Mouse (Mus musculus): ENCODE measurements around the gene Grin2a. TPM values are rescaled to one million over a fixed set of nuclear protein-coding genes. Genes with fewer than 3 reads are reported as not detected.

Gene Grin2a
- polyA plus RNA-seq, 1 experiment from 2014 or later = 0.30 TPM

DNA sequence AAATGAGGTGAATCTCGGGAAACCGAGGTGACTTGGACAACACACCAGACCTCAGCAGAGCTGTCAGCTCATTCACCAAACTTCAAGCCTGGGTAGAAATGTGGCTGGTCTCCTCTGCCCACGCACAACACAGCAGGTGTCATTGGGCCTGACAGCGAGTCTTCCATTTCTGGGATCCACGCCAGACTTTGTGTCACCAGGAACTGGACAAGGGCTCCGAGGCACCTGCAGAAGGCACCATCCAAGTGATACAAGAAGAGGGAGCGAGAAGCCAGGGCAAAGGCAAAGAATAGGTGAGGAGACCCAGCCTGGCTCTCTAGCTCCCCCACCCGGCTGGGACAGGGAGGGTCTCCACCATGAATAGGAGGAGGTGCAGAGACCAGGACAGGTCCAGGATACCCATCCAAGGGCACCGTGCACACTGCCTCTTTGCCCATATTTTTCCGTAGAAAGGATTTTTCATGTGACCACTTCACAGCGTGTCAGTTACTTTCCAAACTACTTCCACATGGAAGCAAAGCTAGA lies 244.3 kb downstream of the Grin2a start:
- WGBS = 77% methylated on average over 11 of the region's 11 CpGs
- ATAC-seq (ENCODE audit: insufficient number of reproducible peaks, insufficient read depth, low FRiP score, low TSS enrichment, low read depth) = no peak

DNA sequence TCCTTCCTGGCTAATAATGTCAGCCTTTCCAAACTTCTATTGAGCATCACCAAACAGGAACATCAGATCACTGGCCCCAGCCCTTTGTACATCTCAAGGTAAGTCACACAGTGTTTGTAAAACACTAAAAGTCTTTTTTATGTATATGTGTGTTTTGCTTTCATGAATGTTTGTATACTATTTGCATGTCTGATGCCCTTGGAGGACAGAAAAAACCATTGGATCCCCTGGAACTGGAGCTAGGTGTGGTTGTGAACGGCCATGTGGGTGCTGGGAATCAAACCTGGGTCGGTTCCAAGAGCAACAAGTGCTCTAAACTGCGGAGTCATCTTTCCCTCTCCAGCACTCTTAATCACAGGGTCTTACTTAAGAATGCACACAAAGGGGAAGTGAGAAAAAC lies 245.7 kb downstream of the Grin2a start:
- Histone ChIP-seq H3K9me3 (no peaks in the 10 kb centered on the region), H3K27me3 (no peaks in the 10 kb centered on the region), H3K4me1 (replicated peaks) (no peaks in the 10 kb centered on the region), H3K27ac (no peak overlapping the region), H3K9ac (replicated peaks) (no peak overlapping the region), H3K4me2 (no peak overlapping the region), H3K36me3 (no peaks in the 10 kb centered on the region), H3K4me3 (replicated peaks) (no peak overlapping the region)
- ATAC-seq (ENCODE audit: insufficient number of reproducible peaks, insufficient read depth, low FRiP score, low TSS enrichment, low read depth) = no peak
- WGBS = 85% methylated on average over 3 of the region's 3 CpGs

More for the DNA sequence above, 244.3 kb downstream of the Grin2a start:
- no peak overlapping the region for H3K27ac ChIP-seq
- H3K4me2 ChIP-seq = no peak overlapping the region
- no peak overlapping the region for H3K9ac ChIP-seq (replicated peaks)
- H3K27me3 ChIP-seq = no peaks in the 10 kb centered on the region
- H3K9me3 ChIP-seq = no peaks in the 10 kb centered on the region
- H3K4me1 ChIP-seq (replicated peaks) = no peaks in the 10 kb centered on the region
- H3K4me3 ChIP-seq (replicated peaks) = no peak overlapping the region
- no peaks in the 10 kb centered on the region for H3K36me3 ChIP-seq

DNA sequence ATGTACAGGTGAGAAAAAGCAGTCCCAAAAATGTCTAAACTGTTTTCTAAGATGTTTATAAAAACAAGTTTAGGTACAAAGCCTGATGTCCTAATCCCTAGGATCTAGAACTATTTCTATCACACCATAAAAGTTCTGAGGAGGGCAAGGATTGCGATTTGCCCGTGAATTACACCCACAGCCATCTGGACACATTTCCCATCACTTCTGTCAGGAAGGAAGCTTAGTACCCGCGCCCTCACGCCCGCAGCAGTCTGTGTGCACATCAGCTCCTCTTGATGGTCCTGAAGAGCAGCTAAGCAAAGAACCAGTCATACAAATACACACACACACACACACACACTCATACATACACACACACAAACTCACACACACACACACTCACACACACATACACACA lies 252.9 kb downstream of the Grin2a start:
- no peak for ATAC-seq (ENCODE audit: insufficient number of reproducible peaks, insufficient read depth, low FRiP score, low TSS enrichment, low read depth)
- Histone ChIP-seq H3K4me3 (replicated peaks) (no peak overlapping the region), H3K4me2 (no peak overlapping the region), H3K36me3 (no peaks in the 10 kb centered on the region), H3K9ac (replicated peaks) (no peak overlapping the region), H3K27ac (no peak overlapping the region), H3K4me1 (replicated peaks) (no peaks in the 10 kb centered on the region), H3K27me3 (no peaks in the 10 kb centered on the region), H3K9me3 (no peaks in the 10 kb centered on the region)
- WGBS = 84% methylated on average over 6 of the region's 6 CpGs

DNA sequence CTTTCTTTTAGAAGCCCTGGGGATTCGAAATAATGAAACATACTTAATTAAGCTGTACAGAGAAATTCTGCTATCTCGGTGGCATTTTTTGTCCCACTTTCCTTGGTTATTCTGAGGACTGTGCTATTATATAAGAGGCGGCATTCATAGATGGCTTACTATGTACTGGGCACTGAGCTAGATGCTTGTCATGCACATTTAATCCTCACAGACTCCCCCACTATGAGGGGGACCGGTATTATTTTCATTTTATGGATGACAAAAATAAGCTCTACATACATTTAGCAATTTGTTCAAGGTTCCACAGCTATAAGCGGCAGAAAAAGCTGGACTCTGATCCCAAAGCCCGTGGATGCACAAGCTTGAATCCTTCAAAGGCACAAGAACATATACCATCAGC lies 256.7 kb downstream of the Grin2a start:
- no peak overlapping the region for H3K27ac ChIP-seq
- no peak overlapping the region for H3K4me3 ChIP-seq (replicated peaks)
- H3K9ac ChIP-seq (replicated peaks) = no peak overlapping the region
- no peaks in the 10 kb centered on the region for H3K9me3 ChIP-seq
- H3K4me1 ChIP-seq (replicated peaks) = no peaks in the 10 kb centered on the region
- H3K4me2 ChIP-seq = no peak overlapping the region
- H3K36me3 ChIP-seq = no peaks in the 10 kb centered on the region
- no peak for ATAC-seq (ENCODE audit: insufficient number of reproducible peaks, insufficient read depth, low FRiP score, low TSS enrichment, low read depth)
- 86% methylated on average over 6 of the region's 6 CpGs for WGBS
- no peaks in the 10 kb centered on the region for H3K27me3 ChIP-seq

DNA sequence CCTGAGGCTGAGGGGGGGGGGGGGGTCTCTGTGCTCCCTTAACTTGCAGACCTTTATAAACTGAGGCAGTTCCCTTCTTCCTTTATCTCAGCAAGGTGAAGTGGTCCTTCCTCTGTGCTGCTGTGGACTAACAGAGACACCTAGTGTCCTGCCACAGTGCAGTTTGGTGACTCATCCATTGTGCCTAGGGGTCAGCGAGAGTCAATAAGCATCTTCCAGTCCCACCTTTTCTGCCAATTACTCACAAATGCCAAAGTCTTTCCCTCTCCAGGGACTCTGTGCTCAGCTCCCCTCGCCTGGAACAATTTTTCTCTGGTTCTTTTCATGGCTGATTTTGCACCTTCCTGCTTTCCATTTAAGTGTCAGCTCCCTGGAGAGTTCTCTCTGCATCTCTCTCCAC lies 258.2 kb downstream of the Grin2a start:
- Histone ChIP-seq H3K4me3 (replicated peaks) (no peak overlapping the region), H3K4me2 (no peak overlapping the region), H3K27me3 (no peaks in the 10 kb centered on the region), H3K9ac (replicated peaks) (no peak overlapping the region), H3K27ac (no peak overlapping the region), H3K4me1 (replicated peaks) (no peaks in the 10 kb centered on the region), H3K9me3 (no peaks in the 10 kb centered on the region), H3K36me3 (no peaks in the 10 kb centered on the region)
- ATAC-seq (ENCODE audit: insufficient number of reproducible peaks, insufficient read depth, low FRiP score, low TSS enrichment, low read depth) = no peak
- 26% methylated on average over 2 of the region's 2 CpGs for WGBS

DNA sequence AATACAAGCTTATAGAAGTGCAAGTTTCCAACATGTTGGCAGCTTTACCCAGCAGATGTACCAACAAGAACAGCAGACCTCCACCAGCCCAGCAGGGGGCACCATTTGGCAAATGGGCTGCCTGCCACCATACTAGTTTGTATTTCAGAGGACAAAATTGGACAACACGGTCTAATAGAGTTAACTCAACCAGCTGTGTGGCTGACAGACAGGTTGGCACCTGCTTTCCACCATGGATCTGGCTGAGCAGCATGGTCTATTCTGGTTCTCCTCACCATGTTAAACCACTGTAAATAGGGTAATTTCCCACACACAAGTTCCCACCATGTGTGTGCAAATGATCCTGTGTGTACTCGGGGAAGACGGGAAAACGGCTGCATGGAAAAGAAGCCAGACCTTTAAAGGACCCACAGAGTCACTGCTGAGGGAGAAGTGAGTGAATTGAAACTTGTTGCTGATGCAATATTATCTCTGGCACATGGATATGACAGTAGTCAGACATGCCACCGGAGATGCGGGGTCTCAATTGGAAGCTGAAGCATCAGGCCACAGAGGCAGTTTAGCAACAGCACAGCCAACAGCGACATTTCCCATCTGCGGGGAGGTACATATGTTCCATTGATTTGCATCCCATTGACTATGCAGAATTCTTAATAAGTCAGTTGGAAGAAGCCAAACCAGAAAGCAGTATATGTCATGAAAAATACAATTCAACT lies 259.8 kb downstream of the Grin2a start:
- ATAC-seq (ENCODE audit: insufficient number of reproducible peaks, insufficient read depth, low FRiP score, low TSS enrichment, low read depth) = no peak

DNA sequence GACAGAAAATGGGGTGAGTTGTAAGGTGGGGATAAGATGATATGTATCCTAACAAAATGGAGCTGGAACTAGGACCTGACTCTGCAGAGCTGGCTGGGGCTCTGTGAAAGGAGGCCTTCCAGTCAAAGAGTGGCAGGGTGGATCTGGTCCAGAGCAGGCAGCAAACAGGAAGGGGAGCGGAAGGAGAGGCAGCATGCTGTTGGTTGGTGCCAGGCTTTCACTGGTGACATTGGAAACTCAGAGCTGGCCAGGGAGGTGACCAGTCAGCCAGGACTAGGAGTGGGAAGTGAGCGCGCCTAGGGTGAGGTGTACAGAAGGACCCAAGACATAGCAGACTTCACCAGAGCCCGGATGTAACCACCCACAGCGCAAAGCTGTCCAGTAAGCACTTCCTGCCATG lies 267.8 kb downstream of the Grin2a start:
- ATAC-seq (ENCODE audit: insufficient number of reproducible peaks, insufficient read depth, low FRiP score, low TSS enrichment, low read depth) = no peak
- no peak overlapping the region for H3K4me2 ChIP-seq
- H3K27ac ChIP-seq = no peak overlapping the region
- H3K36me3 ChIP-seq = no peaks in the 10 kb centered on the region
- no peaks in the 10 kb centered on the region for H3K27me3 ChIP-seq
- H3K4me3 ChIP-seq (replicated peaks) = no peak overlapping the region
- no peak overlapping the region for H3K9ac ChIP-seq (replicated peaks)
- no peaks in the 10 kb centered on the region for H3K4me1 ChIP-seq (replicated peaks)
- WGBS = 84% methylated on average over 5 of the region's 5 CpGs
- H3K9me3 ChIP-seq = no peaks in the 10 kb centered on the region

More for the DNA sequence above, 259.8 kb downstream of the Grin2a start:
- Histone ChIP-seq H3K27ac (no peak overlapping the region), H3K4me1 (replicated peaks) (no peaks in the 10 kb centered on the region), H3K36me3 (no peaks in the 10 kb centered on the region), H3K9me3 (no peaks in the 10 kb centered on the region), H3K9ac (replicated peaks) (no peak overlapping the region), H3K27me3 (no peaks in the 10 kb centered on the region), H3K4me3 (replicated peaks) (no peak overlapping the region), H3K4me2 (no peak overlapping the region)
- WGBS = 92% methylated on average over 8 of the region's 8 CpGs

DNA sequence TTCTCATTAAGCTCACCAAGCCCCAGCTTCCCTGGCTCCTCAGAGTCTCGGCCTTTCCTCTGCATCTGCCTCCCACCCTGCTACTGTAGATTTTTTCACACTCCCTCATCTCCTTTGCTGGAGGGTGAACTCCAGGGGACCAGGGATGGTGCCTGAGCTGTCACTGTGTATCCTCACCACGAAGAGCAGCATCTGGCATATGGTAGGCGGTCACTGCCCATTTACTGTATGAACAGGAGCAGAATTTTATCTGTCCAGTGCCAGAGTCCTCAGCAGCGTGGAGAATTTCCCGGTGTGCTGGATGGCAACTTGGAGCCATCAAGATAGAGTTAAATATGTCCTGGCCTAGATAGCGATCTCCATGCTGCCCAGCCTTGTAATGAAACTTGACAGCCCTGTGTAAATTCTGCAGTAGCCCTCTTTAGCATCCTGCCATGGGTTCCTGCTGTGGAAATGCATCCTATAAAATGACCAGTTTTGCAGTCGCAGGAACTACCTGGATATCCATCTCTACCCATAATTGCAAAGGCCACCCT lies 269.7 kb downstream of the Grin2a start:
- WGBS = 68% methylated on average over 7 of the region's 7 CpGs
- Histone ChIP-seq H3K9ac (replicated peaks) (no peak overlapping the region), H3K4me3 (replicated peaks) (no peak overlapping the region), H3K4me1 (replicated peaks) (no peaks in the 10 kb centered on the region), H3K27ac (no peak overlapping the region), H3K36me3 (no peaks in the 10 kb centered on the region), H3K4me2 (no peak overlapping the region), H3K9me3 (no peaks in the 10 kb centered on the region), H3K27me3 (no peaks in the 10 kb centered on the region)
- no peak for ATAC-seq (ENCODE audit: insufficient number of reproducible peaks, insufficient read depth, low FRiP score, low TSS enrichment, low read depth)

DNA sequence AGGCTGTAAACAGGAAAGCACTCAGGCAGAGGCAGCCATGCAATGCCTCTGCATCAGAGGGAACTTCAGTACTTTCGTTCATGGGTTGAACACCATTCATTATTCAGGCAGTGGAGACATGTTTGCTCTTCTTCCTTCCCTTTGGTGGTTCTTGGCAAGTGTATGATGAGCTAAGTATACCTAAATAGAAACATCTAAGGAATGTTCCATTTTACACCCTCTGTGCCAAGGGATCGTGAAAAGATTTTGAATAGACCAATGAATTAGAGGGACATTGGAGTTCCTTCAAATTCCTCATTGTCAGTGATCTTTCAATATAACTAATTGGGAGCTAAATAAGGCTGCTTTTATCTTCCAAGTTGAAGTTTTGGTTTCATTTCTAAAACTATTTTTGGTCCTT lies 284.0 kb downstream of the Grin2a start:
- Histone ChIP-seq H3K4me1 (replicated peaks) (no peaks in the 10 kb centered on the region), H3K9ac (replicated peaks) (no peak overlapping the region), H3K9me3 (no peaks in the 10 kb centered on the region), H3K27ac (no peak overlapping the region), H3K36me3 (no peaks in the 10 kb centered on the region), H3K27me3 (no peaks in the 10 kb centered on the region), H3K4me2 (no peak overlapping the region), H3K4me3 (replicated peaks) (no peak overlapping the region)
- 82% methylated on average over 2 of the region's 2 CpGs for WGBS
- ATAC-seq (ENCODE audit: insufficient number of reproducible peaks, insufficient read depth, low FRiP score, low TSS enrichment, low read depth) = no peak

DNA sequence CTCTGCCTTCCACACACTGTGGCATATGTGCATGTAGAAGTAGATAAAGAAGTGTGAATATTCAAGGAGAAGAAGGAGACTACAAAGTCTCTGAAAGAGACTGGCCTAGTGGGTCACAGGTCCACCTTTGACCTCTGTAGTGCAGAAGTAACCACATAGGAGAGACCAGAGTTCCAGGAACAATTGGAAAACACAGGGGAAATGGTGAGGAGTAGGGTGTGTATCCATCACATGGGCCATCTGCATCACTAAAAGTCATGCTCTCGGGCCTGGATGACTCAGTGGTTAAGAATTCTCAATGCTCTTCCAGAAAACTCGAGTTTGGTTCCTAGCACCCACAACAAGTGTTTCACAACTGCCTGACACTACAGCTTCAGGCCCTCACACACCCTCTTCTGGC lies 285.4 kb downstream of the Grin2a start:
- Histone ChIP-seq H3K9ac (replicated peaks) (no peak overlapping the region), H3K36me3 (no peaks in the 10 kb centered on the region), H3K27me3 (no peaks in the 10 kb centered on the region), H3K9me3 (no peaks in the 10 kb centered on the region), H3K4me3 (replicated peaks) (no peak overlapping the region), H3K27ac (no peak overlapping the region), H3K4me2 (no peak overlapping the region), H3K4me1 (replicated peaks) (no peaks in the 10 kb centered on the region)
- ATAC-seq (ENCODE audit: insufficient number of reproducible peaks, insufficient read depth, low FRiP score, low TSS enrichment, low read depth) = no peak
- 67% methylated on average over 2 of the region's 2 CpGs for WGBS

DNA sequence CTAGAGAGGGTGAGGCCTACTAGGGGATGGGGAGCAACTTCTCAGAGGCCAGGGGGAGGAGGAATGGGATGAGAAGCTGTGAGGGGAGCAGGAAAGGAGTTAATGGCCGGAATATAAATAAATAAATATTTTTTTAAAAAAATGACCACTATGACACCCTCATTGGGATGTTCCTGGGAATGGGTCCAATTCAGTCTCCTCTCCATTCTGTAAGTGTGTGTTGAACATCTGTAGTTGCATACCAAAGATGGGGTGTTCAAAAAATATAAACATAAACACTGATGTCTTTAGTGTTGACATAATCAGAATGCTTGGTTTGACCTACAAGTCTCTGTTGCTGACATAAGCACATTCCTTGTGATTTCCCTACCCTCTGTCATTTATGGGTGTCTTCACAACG lies 298.2 kb downstream of the Grin2a start:
- Histone ChIP-seq H3K4me2 (no peak overlapping the region), H3K4me3 (replicated peaks) (no peak overlapping the region), H3K9ac (replicated peaks) (no peak overlapping the region), H3K36me3 (no peaks in the 10 kb centered on the region), H3K27me3 (no peaks in the 10 kb centered on the region), H3K4me1 (replicated peaks) (no peaks in the 10 kb centered on the region), H3K27ac (no peak overlapping the region), H3K9me3 (no peaks in the 10 kb centered on the region)
- 68% methylated on average over 2 of the region's 2 CpGs for WGBS
- ATAC-seq (ENCODE audit: insufficient number of reproducible peaks, insufficient read depth, low FRiP score, low TSS enrichment, low read depth) = no peak

DNA sequence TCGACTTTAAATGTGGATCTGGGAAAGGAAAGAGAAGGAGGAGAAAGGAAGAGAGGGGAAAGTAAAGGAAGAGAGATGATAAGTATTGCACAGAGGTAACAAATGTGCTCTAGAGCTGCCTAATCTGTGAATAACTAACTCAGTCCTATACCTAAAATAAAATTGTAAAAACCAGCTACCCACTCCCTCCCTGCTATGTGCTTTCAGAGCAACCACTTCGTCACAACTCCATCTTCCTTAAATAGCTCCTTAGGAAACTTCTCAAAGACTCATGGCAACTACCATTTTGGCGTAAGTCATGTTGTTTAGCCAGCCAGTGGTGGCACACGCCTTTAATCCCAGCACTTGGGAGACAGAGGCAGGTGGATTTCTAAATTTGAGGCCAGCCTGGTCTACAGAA lies 301.3 kb downstream of the Grin2a start:
- Histone ChIP-seq H3K4me3 (replicated peaks) (no peak overlapping the region), H3K9me3 (no peaks in the 10 kb centered on the region), H3K4me1 (replicated peaks) (no peaks in the 10 kb centered on the region), H3K4me2 (no peak overlapping the region), H3K27ac (no peak overlapping the region), H3K9ac (replicated peaks) (no peak overlapping the region), H3K27me3 (no peaks in the 10 kb centered on the region), H3K36me3 (no peaks in the 10 kb centered on the region)
- WGBS = 76% methylated on average over 4 of the region's 4 CpGs
- ATAC-seq (ENCODE audit: insufficient number of reproducible peaks, insufficient read depth, low FRiP score, low TSS enrichment, low read depth) = no peak
